Mouse (Mus musculus): Measurements from ENCODE around the gene St3gal4. TPM values are rescaled to one million over a fixed set of nuclear protein-coding genes. Genes with fewer than 3 reads are reported as not detected.

Gene St3gal4
- polyA plus RNA-seq, 1 experiment: 8.0 TPM

DNA sequence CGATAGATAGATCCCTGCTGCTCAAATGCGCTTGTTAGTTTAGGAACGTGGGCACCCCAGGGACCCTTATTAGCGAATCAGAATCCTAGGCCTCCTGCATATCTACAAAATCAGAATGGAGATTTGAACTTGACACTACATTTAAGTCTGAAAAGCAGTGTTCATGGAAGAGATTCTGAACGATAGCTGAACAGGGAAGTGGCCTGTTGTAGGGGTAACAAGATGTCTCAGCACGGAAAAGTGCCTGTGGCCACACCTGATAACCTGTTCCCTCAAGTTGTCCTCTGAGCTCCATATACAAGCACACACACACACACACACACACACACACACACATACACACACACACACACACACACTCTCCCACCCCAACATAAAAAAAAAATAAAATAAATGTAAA is 61.4 kb downstream of the St3gal4 start:
- TF ChIP-seq CTCF (IDR thresholded peaks at IDR 0.05; ENCODE audit: low read depth, low read length) (no peak), EP300 (IDR thresholded peaks at IDR 0.05; ENCODE audit: insufficient read depth, low read depth, low read length) (no peak), POLR2A (IDR thresholded peaks at IDR 0.05; ENCODE audit: insufficient read depth, low read length) (no peak)
- H3K9ac ChIP-seq (ENCODE audit: low read depth, poor library complexity, severe bottlenecking): no peak overlapping the region
- no peaks in the 10 kb centered on the region for H3K36me3 ChIP-seq (ENCODE audit: control insufficient read depth, insufficient read depth, low read length, poor library complexity, severe bottlenecking)
- no peaks in the 10 kb centered on the region for H3K27me3 ChIP-seq (ENCODE audit: control insufficient read depth, insufficient read depth, low read length, poor library complexity, severe bottlenecking)
- H3K4me1 ChIP-seq (ENCODE audit: control insufficient read depth, insufficient read depth, low read length): no peaks in the 10 kb centered on the region
- H3K27ac ChIP-seq (ENCODE audit: insufficient read depth, low read length): no peak overlapping the region
- H3K9me3 ChIP-seq (replicated peaks; ENCODE audit: control insufficient read depth, insufficient read depth, low read length, poor library complexity, severe bottlenecking): no peaks in the 10 kb centered on the region
- no peak overlapping the region for H3K4me3 ChIP-seq (ENCODE audit: low read depth, low read length)

DNA sequence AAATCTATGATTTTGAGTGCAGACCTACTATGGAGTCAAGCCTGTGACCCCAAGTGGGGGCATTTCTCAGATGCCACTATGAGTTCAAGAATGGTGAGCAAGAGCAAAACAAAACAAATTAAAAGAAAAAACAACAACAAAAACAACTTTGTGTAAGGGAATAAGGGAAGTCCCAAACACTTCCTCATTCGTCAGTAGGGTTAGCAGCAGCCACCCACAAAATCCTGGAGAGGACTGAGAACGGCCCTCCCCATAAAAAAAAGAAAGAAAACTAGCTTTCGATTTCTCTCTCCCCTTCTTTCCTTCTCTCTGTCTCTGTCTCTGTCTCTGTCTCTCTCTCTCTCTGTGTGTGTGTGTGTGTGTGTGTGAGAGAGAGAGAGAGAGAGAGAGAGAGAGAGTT is 62.5 kb downstream of the St3gal4 start:
- Histone ChIP-seq H3K27ac (ENCODE audit: insufficient read depth, low read length) (no peak overlapping the region), H3K4me3 (ENCODE audit: low read depth, low read length) (no peak overlapping the region), H3K27me3 (ENCODE audit: control insufficient read depth, insufficient read depth, low read length, poor library complexity, severe bottlenecking) (no peaks in the 10 kb centered on the region), H3K9me3 (replicated peaks; ENCODE audit: control insufficient read depth, insufficient read depth, low read length, poor library complexity, severe bottlenecking) (no peaks in the 10 kb centered on the region), H3K4me1 (ENCODE audit: control insufficient read depth, insufficient read depth, low read length) (no peaks in the 10 kb centered on the region), H3K36me3 (ENCODE audit: control insufficient read depth, insufficient read depth, low read length, poor library complexity, severe bottlenecking) (no peaks in the 10 kb centered on the region), H3K9ac (ENCODE audit: low read depth, poor library complexity, severe bottlenecking) (no peak overlapping the region)
- TF ChIP-seq CTCF (IDR thresholded peaks at IDR 0.05; ENCODE audit: low read depth, low read length) (no peak), EP300 (IDR thresholded peaks at IDR 0.05; ENCODE audit: insufficient read depth, low read depth, low read length) (no peak), POLR2A (IDR thresholded peaks at IDR 0.05; ENCODE audit: insufficient read depth, low read length) (no peak)

DNA sequence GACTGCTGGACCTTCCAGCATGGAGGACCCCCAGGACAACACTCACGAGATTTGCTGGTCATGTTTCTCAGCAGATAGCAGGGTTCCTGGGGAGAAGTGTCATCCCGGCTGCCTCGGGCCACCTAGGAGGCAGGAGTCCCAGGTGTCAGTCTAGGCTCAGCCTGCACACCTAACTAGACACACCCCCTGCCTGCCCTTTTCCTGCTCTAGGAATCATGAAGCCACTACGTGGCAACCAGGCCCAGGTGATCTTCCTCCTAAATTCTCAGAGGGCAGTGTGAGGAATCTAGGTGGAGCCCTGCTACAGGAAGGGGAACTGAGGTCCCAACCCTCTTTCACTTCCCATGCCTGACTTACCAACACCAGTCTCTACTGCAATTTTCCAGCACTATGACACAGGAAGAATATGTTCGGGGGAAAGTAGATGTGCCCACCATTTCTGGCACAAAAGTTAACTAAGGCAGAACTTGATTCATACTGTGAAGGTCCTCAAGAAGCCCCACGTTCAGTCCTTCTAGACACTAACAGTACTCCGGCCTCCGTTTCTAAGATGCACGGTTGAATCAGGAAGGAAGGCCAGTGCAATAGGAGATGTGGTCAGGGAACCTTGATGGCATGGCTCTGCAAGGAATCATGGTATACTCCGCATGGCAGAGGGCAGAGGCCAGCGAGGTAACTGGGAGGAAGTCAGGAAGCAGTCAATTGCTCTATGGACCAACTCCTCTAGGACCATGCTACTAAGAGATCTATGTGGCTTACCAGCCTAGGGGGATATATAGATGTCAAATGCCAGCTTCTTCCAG is 63.3 kb downstream of the St3gal4 start:
- no peaks in the 10 kb centered on the region for H3K9me3 ChIP-seq (replicated peaks; ENCODE audit: control insufficient read depth, insufficient read depth, low read length, poor library complexity, severe bottlenecking)
- no peak overlapping the region for H3K9ac ChIP-seq (ENCODE audit: low read depth, poor library complexity, severe bottlenecking)
- TF ChIP-seq EP300 (IDR thresholded peaks at IDR 0.05; ENCODE audit: insufficient read depth, low read depth, low read length) (no peak), POLR2A (IDR thresholded peaks at IDR 0.05; ENCODE audit: insufficient read depth, low read length) (no peak), CTCF (IDR thresholded peaks at IDR 0.05; ENCODE audit: low read depth, low read length) (no peak)
- no peaks in the 10 kb centered on the region for H3K27me3 ChIP-seq (ENCODE audit: control insufficient read depth, insufficient read depth, low read length, poor library complexity, severe bottlenecking)
- no peak overlapping the region for H3K27ac ChIP-seq (ENCODE audit: insufficient read depth, low read length)
- H3K36me3 ChIP-seq (ENCODE audit: control insufficient read depth, insufficient read depth, low read length, poor library complexity, severe bottlenecking): no peaks in the 10 kb centered on the region
- no peak overlapping the region for H3K4me3 ChIP-seq (ENCODE audit: low read depth, low read length)
- H3K4me1 ChIP-seq (ENCODE audit: control insufficient read depth, insufficient read depth, low read length): no peaks in the 10 kb centered on the region

GRCm38 (mm10) chr9:35053669-35054068 is 65.4 kb downstream of the St3gal4 start:
- TF ChIP-seq CTCF (IDR thresholded peaks at IDR 0.05; ENCODE audit: low read depth, low read length): no peak
- TF ChIP-seq EP300 (IDR thresholded peaks at IDR 0.05; ENCODE audit: insufficient read depth, low read depth, low read length): no peak
- TF ChIP-seq POLR2A (IDR thresholded peaks at IDR 0.05; ENCODE audit: insufficient read depth, low read length): no peak
- no peak overlapping the region for H3K27ac ChIP-seq (ENCODE audit: insufficient read depth, low read length)
- H3K9me3 ChIP-seq (replicated peaks; ENCODE audit: control insufficient read depth, insufficient read depth, low read length, poor library complexity, severe bottlenecking): no peaks in the 10 kb centered on the region
- H3K4me1 ChIP-seq (ENCODE audit: control insufficient read depth, insufficient read depth, low read length): no peaks in the 10 kb centered on the region
- H3K9ac ChIP-seq (ENCODE audit: low read depth, poor library complexity, severe bottlenecking): no peak overlapping the region
- no peak overlapping the region for H3K4me3 ChIP-seq (ENCODE audit: low read depth, low read length)
- H3K36me3 ChIP-seq (ENCODE audit: control insufficient read depth, insufficient read depth, low read length, poor library complexity, severe bottlenecking): no peaks in the 10 kb centered on the region
- H3K27me3 ChIP-seq (ENCODE audit: control insufficient read depth, insufficient read depth, low read length, poor library complexity, severe bottlenecking): no peaks in the 10 kb centered on the region

GRCm38 (mm10) chr9:35053081-35053480 is 66.0 kb downstream of the St3gal4 start:
- Histone ChIP-seq H3K4me3 (ENCODE audit: low read depth, low read length) (no peak overlapping the region), H3K36me3 (ENCODE audit: control insufficient read depth, insufficient read depth, low read length, poor library complexity, severe bottlenecking) (no peaks in the 10 kb centered on the region), H3K9me3 (replicated peaks; ENCODE audit: control insufficient read depth, insufficient read depth, low read length, poor library complexity, severe bottlenecking) (no peaks in the 10 kb centered on the region), H3K4me1 (ENCODE audit: control insufficient read depth, insufficient read depth, low read length) (no peaks in the 10 kb centered on the region), H3K27ac (ENCODE audit: insufficient read depth, low read length) (no peak overlapping the region), H3K27me3 (ENCODE audit: control insufficient read depth, insufficient read depth, low read length, poor library complexity, severe bottlenecking) (no peaks in the 10 kb centered on the region), H3K9ac (ENCODE audit: low read depth, poor library complexity, severe bottlenecking) (no peak overlapping the region)
- no peak for TF ChIP-seq CTCF (IDR thresholded peaks at IDR 0.05; ENCODE audit: low read depth, low read length)
- no peak for TF ChIP-seq EP300 (IDR thresholded peaks at IDR 0.05; ENCODE audit: insufficient read depth, low read depth, low read length)
- no peak for TF ChIP-seq POLR2A (IDR thresholded peaks at IDR 0.05; ENCODE audit: insufficient read depth, low read length)

DNA sequence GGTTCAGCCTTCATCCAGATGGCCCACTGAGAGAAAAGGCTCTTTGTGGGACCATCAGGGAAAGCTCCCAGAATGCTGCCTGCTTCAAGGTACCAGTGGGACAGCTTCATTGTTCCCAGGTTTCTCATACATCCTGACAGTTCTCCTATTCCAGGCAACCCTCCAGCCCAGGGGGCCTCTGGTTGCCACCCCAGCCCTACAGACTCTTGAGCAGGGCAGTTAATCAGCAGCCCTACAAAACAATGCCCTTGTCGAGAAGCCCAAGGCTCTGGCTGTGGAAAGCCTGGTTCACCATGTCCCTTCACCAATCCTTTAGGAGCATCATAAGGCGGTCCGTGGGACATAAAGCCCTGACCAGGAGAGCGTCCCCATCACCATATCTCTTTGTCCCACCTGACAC is 66.4 kb downstream of the St3gal4 start:
- Histone ChIP-seq H3K4me3 (ENCODE audit: low read depth, low read length) (no peak overlapping the region), H3K4me1 (ENCODE audit: control insufficient read depth, insufficient read depth, low read length) (no peaks in the 10 kb centered on the region), H3K9ac (ENCODE audit: low read depth, poor library complexity, severe bottlenecking) (no peak overlapping the region), H3K9me3 (replicated peaks; ENCODE audit: control insufficient read depth, insufficient read depth, low read length, poor library complexity, severe bottlenecking) (no peaks in the 10 kb centered on the region), H3K27me3 (ENCODE audit: control insufficient read depth, insufficient read depth, low read length, poor library complexity, severe bottlenecking) (no peaks in the 10 kb centered on the region), H3K27ac (ENCODE audit: insufficient read depth, low read length) (no peak overlapping the region), H3K36me3 (ENCODE audit: control insufficient read depth, insufficient read depth, low read length, poor library complexity, severe bottlenecking) (no peaks in the 10 kb centered on the region)
- TF ChIP-seq CTCF (IDR thresholded peaks at IDR 0.05; ENCODE audit: low read depth, low read length) (no peak), POLR2A (IDR thresholded peaks at IDR 0.05; ENCODE audit: insufficient read depth, low read length) (no peak), EP300 (IDR thresholded peaks at IDR 0.05; ENCODE audit: insufficient read depth, low read depth, low read length) (no peak)

Data from ES-Bruce4 (cell line).